Mouse (Mus musculus): Measurements from ENCODE around the gene Il12b. TPM values are rescaled to one million over a fixed set of nuclear protein-coding genes. Genes with fewer than 3 reads are reported as not detected.

Il12b gene
- polyA plus RNA-seq, 1 experiment from 2014 or later: not detected

DNA sequence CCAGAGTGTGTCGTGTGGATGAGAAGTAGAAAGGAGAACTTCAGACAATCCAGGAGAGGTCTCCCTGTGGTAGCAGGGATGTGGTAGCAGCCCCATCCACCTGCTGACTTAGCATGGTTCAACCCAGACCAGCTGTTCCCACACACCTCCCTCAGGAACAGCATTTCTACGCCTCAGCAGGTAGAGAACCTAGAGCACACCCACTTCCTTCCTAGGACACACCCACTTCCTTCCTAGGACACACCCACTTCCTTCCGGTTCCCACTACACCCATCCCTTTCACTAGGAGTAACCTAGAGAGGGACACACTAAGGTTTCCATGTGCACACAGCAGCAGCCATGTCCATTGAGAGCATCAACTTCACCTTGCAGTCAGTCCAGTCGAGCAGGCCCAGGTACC, 4.5 kb upstream of the Il12b start:
- Histone ChIP-seq H3K9me3 (replicated peaks) (no peaks in the 10 kb centered on the region), H3K4me3 (no peak overlapping the region), H3K27ac (replicated peaks) (no peak overlapping the region), H3K27me3 (ENCODE audit: low read depth, poor library complexity, severe bottlenecking) (peaks cover 24% of the 10 kb centered on the region), H3K4me1 (0 out of 2 replicates have a peak, but pooled peaks cover 5% of the 10 kb centered on the region), H3K36me3 (no peaks in the 10 kb centered on the region)
- WGBS: 86% methylated on average over 4 of the region's 4 CpGs
- DNase-seq (ENCODE audit: low spot score): no peak

GRCm38 (mm10) chr11:44397551-44397950, 2.3 kb upstream of the Il12b start:
- Histone ChIP-seq H3K36me3 (no peaks in the 10 kb centered on the region), H3K27ac (replicated peaks) (no peak overlapping the region), H3K27me3 (ENCODE audit: low read depth, poor library complexity, severe bottlenecking) (peaks cover 46% of the 10 kb centered on the region), H3K4me1 (0 out of 2 replicates have a peak, but pooled peaks cover 4% of the 10 kb centered on the region), H3K9me3 (replicated peaks) (no peaks in the 10 kb centered on the region), H3K4me3 (no peak overlapping the region)
- DNase-seq (ENCODE audit: low spot score): no peak
- 88% methylated on average over 3 of the region's 3 CpGs for WGBS

- Histone ChIP-seq H3K4me1 (0 out of 2 replicates have a peak, but pooled peaks cover 4% of the 10 kb centered on the region), H3K36me3 (no peaks in the 10 kb centered on the region), H3K4me3 (peak overlapping the region; percentile 56; the same call in 1 of the 2 replicates), H3K9me3 (replicated peaks) (no peaks in the 10 kb centered on the region), H3K27me3 (ENCODE audit: low read depth, poor library complexity, severe bottlenecking) (peaks cover 54% of the 10 kb centered on the region), H3K27ac (replicated peaks) (no peak overlapping the region; the same call in 1 of the 2 replicates)
- 78% methylated on average over 6 of the region's 6 CpGs for WGBS
- no peak for DNase-seq (ENCODE audit: low spot score)
These were observed 1.5 kb upstream of the Il12b start for GRCm38 (mm10) chr11:44398356-44398755.

DNA sequence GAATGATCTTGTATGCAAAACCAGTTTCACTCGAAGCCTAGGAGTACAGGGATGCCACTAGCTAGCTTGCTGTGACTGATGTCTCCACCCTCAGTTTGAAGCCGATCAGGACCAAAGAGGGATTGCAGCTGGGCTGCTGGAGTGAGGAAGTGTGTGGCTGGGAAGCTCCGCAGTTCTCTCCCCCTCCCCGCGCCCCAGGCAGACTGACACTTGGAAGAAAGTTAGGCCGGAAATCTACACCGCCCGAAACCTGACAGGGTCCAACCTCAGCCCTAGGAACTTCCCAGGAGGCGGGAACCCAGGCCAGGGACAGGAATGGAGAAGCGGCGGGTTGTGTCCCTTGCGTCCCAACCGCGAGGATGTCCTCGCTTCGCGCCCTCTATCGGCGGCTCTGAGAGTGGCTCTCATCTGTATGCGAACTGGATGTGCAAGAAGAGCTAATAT, 1.1 kb upstream of the Il12b start:
- no peaks in the 10 kb centered on the region for H3K9me3 ChIP-seq (replicated peaks)
- peaks cover 58% of the 10 kb centered on the region for H3K27me3 ChIP-seq (ENCODE audit: low read depth, poor library complexity, severe bottlenecking)
- 0 out of 2 replicates have a peak, but pooled peaks cover 4% of the 10 kb centered on the region for H3K4me1 ChIP-seq
- peak; percentile 85 for DNase-seq (ENCODE audit: low spot score)
- peak overlapping the region; percentile 74 for H3K27ac ChIP-seq (replicated peaks)
- H3K36me3 ChIP-seq: no peaks in the 10 kb centered on the region
- H3K4me3 ChIP-seq: peak overlapping the region; percentile 56
- WGBS: 2% methylated on average over 20 of the region's 20 CpGs

DNA sequence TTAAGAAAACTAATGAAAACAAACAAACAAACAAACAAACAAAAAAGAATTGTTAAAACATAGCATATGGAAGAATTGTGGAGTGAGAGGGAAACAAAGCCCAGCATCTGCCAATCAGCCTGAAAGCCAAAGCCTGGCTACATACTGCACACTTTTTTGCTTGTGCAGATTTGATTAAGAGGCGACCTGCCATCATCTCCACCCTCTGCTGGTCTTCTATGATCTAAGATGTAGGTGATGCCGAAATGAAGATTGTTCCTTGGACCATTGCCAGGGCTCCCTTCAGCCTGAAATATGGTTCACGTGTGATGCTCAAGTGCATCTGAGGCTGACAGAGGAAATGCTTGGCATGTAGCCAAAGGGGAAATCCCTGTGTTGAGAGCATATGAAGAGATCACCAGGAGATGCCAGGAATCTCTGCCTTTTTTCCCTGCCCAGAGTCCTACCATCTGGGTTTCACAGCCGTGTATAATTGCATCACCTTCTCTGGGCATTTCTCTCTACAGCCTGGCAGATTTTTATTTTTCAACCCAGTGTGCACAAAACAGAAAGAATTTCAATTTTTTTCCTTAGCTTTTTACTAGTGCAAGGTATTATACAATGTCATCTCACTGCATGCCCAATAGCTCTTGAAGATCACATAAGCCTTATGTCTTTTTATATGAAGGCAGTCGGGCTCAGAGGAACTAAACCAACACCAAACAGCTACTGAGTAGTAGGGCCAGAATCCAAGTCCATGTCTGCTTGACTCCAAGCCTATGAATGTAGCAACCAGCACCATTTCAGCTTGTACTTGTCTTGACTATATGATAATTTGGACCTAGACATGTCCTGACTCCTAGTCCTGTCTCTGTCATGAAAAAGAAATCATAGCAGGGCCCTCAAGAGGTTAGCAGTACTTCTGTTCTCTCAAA, 2.0 kb downstream of the Il12b start:
- Histone ChIP-seq H3K27me3 (ENCODE audit: low read depth, poor library complexity, severe bottlenecking) (peaks cover 71% of the 10 kb centered on the region), H3K4me1 (peaks cover 18% of the 10 kb centered on the region), H3K36me3 (no peaks in the 10 kb centered on the region), H3K4me3 (no peak overlapping the region), H3K27ac (replicated peaks) (no peak overlapping the region), H3K9me3 (replicated peaks) (no peaks in the 10 kb centered on the region)
- 82% methylated on average over 5 of the region's 5 CpGs for WGBS
- DNase-seq (ENCODE audit: low spot score): no peak

DNA sequence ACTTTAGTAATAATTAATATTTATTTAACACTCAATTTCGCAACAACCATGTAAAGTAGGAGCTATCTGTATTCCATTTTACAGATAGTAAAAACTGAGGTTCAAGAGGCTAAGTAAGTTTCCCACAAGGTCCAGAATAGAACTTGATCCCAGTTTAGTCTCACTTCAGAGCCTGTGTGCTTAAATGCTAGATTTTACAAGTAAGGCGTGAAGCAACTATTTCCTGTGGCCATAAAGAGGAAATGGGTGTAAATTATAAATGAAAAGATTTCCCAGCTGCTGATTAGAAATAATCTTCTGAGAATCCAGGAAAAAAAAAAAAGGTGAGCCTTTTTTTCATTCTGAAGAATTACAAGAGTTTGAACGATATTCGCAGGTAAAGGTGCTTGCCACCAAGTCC, 5.2 kb downstream of the Il12b start:
- H3K4me3 ChIP-seq: no peak overlapping the region
- WGBS: 92% methylated on average over 4 of the region's 4 CpGs
- DNase-seq (ENCODE audit: low spot score): no peak
- peaks cover 14% of the 10 kb centered on the region for H3K4me1 ChIP-seq
- no peaks in the 10 kb centered on the region for H3K9me3 ChIP-seq (replicated peaks)
- H3K27me3 ChIP-seq (ENCODE audit: low read depth, poor library complexity, severe bottlenecking): peaks cover 75% of the 10 kb centered on the region
- no peaks in the 10 kb centered on the region for H3K36me3 ChIP-seq
- H3K27ac ChIP-seq (replicated peaks): no peak overlapping the region

GRCm38 (mm10) chr11:44405961-44406360, 6.1 kb downstream of the Il12b start:
- Histone ChIP-seq H3K4me1 (peaks cover 14% of the 10 kb centered on the region), H3K36me3 (no peaks in the 10 kb centered on the region), H3K27ac (replicated peaks) (no peak overlapping the region; the same call in 1 of the 2 replicates), H3K27me3 (ENCODE audit: low read depth, poor library complexity, severe bottlenecking) (peaks cover 75% of the 10 kb centered on the region), H3K9me3 (replicated peaks) (no peaks in the 10 kb centered on the region), H3K4me3 (no peak overlapping the region)
- 5% methylated on average over 1 of the region's 1 CpGs for WGBS
- DNase-seq (ENCODE audit: low spot score): no peak

- peaks cover 74% of the 10 kb centered on the region for H3K27me3 ChIP-seq (ENCODE audit: low read depth, poor library complexity, severe bottlenecking)
- DNase-seq (ENCODE audit: low spot score): no peak
- H3K9me3 ChIP-seq (replicated peaks): no peaks in the 10 kb centered on the region
- WGBS: 59% methylated on average over 5 of the region's 5 CpGs
- no peak overlapping the region for H3K4me3 ChIP-seq
- peaks cover 14% of the 10 kb centered on the region for H3K4me1 ChIP-seq
- H3K36me3 ChIP-seq: no peaks in the 10 kb centered on the region
- H3K27ac ChIP-seq (replicated peaks): no peak overlapping the region
These were observed 6.6 kb downstream of the Il12b start for GRCm38 (mm10) chr11:44406457-44406856.

GRCm38 (mm10) chr11:44408626-44409025, 8.8 kb downstream of the Il12b start:
- no peaks in the 10 kb centered on the region for H3K9me3 ChIP-seq (replicated peaks)
- 31% methylated on average over 5 of the region's 5 CpGs for WGBS
- H3K4me1 ChIP-seq: peaks cover 14% of the 10 kb centered on the region
- H3K36me3 ChIP-seq: no peaks in the 10 kb centered on the region
- H3K27me3 ChIP-seq (ENCODE audit: low read depth, poor library complexity, severe bottlenecking): peaks cover 52% of the 10 kb centered on the region
- no peak overlapping the region for H3K27ac ChIP-seq (replicated peaks)
- no peak overlapping the region for H3K4me3 ChIP-seq
- no peak for DNase-seq (ENCODE audit: low spot score)

GRCm38 (mm10) chr11:44410413-44410812, 10.6 kb downstream of the Il12b start:
- no peak for DNase-seq (ENCODE audit: low spot score)
- no peaks in the 10 kb centered on the region for H3K9me3 ChIP-seq (replicated peaks)
- H3K27me3 ChIP-seq (ENCODE audit: low read depth, poor library complexity, severe bottlenecking): peaks cover 40% of the 10 kb centered on the region
- no peak overlapping the region for H3K4me3 ChIP-seq
- no peak overlapping the region for H3K27ac ChIP-seq (replicated peaks)
- H3K4me1 ChIP-seq: peaks cover 12% of the 10 kb centered on the region
- H3K36me3 ChIP-seq: no peaks in the 10 kb centered on the region
- WGBS: 75% methylated on average over 3 of the region's 3 CpGs

- no peak for DNase-seq (ENCODE audit: low spot score)
- Histone ChIP-seq H3K36me3 (no peaks in the 10 kb centered on the region), H3K27ac (replicated peaks) (no peak overlapping the region), H3K9me3 (replicated peaks) (no peaks in the 10 kb centered on the region), H3K4me3 (no peak overlapping the region), H3K27me3 (ENCODE audit: low read depth, poor library complexity, severe bottlenecking) (peaks cover 34% of the 10 kb centered on the region), H3K4me1 (no peaks in the 10 kb centered on the region; the same call in 1 of the 2 replicates)
- 88% methylated on average over 8 of the region's 8 CpGs for WGBS
These were observed 12.4 kb downstream of the Il12b start for GRCm38 (mm10) chr11:44412276-44412675.

DNA sequence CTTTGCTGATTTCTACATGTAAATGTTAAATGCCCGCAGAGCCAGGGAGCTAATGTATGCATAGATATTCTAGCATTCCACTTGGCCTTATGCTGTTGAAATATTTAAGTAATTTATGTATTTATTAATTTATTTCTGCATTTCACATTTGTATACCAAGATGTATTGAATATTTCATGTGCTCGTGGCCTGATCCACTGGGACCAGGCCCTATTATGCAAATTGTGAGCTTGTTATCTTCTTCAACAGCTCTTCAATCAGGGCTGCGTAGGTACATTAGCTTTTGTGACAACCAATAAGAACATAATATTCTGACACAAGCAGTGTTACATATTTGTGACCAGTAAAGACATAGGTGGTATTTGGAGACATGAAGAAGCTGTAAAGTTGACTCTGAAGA, 13.5 kb downstream of the Il12b start:
- no peaks in the 10 kb centered on the region for H3K9me3 ChIP-seq (replicated peaks)
- DNase-seq (ENCODE audit: low spot score): no peak
- 84% methylated on average over 3 of the region's 3 CpGs for WGBS
- no peaks in the 10 kb centered on the region; the same call in 1 of the 2 replicates for H3K4me1 ChIP-seq
- no peak overlapping the region for H3K4me3 ChIP-seq
- H3K27ac ChIP-seq (replicated peaks): no peak overlapping the region
- peaks cover 25% of the 10 kb centered on the region for H3K27me3 ChIP-seq (ENCODE audit: low read depth, poor library complexity, severe bottlenecking)
- no peaks in the 10 kb centered on the region for H3K36me3 ChIP-seq

GRCm38 (mm10) chr11:44414605-44415004, 14.7 kb downstream of the Il12b start:
- no peaks in the 10 kb centered on the region for H3K36me3 ChIP-seq
- H3K27me3 ChIP-seq (ENCODE audit: low read depth, poor library complexity, severe bottlenecking): peaks cover 15% of the 10 kb centered on the region
- no peak overlapping the region for H3K4me3 ChIP-seq
- DNase-seq (ENCODE audit: low spot score): no peak
- no peaks in the 10 kb centered on the region for H3K4me1 ChIP-seq
- no peak overlapping the region for H3K27ac ChIP-seq (replicated peaks)
- 89% methylated on average over 3 of the region's 3 CpGs for WGBS
- no peaks in the 10 kb centered on the region for H3K9me3 ChIP-seq (replicated peaks)
